Mouse (Mus musculus): ENCODE measurements around the gene Smbd1.

The Smbd1 gene

GRCm38 (mm10) chr16:32812888-32813361 is 2.6 kb upstream of the Smbd1 start:
- DNase-seq = peak; percentile 72

- DNase-seq = no peak
Measured at GRCm38 (mm10) chr16:32807408-32808185, 2.7 kb downstream of the Smbd1 start.

GRCm38 (mm10) chr16:32805151-32805550 is 5.1 kb downstream of the Smbd1 start:
- DNase-seq = no peak

- no peak for DNase-seq
Measured at GRCm38 (mm10) chr16:32803901-32804300, 6.4 kb downstream of the Smbd1 start.

GRCm38 (mm10) chr16:32803252-32803853 is 6.9 kb downstream of the Smbd1 start:
- DNase-seq = peak; percentile 23

GRCm38 (mm10) chr16:32797426-32797689 is 12.9 kb downstream of the Smbd1 start, which contains the start of gene Muc20:
Gene Muc20 (minus strand): TSS chr16:32797435.
- no peak for DNase-seq

GRCm38 (mm10) chr16:32796676-32797425 is 13.4 kb downstream of the Smbd1 start:
- no peak for DNase-seq

GRCm38 (mm10) chr16:32795177-32795576 is 15.1 kb downstream of the Smbd1 start:
- DNase-seq = no peak

GRCm38 (mm10) chr16:32790056-32790455 is 20.2 kb downstream of the Smbd1 start:
- no peak for DNase-seq

- peak; percentile 47 for DNase-seq
Measured at GRCm38 (mm10) chr16:32784840-32785239, 25.4 kb downstream of the Smbd1 start.

- no peak for DNase-seq
Measured at GRCm38 (mm10) chr16:32783324-32784062, 26.8 kb downstream of the Smbd1 start.

- no peak for DNase-seq
Measured at GRCm38 (mm10) chr16:32778956-32779355, 31.3 kb downstream of the Smbd1 start.

GRCm38 (mm10) chr16:32776676-32777075 is 33.6 kb downstream of the Smbd1 start:
- no peak for DNase-seq

- no peak for DNase-seq
Measured at GRCm38 (mm10) chr16:32766904-32767303, 43.4 kb downstream of the Smbd1 start.

- no peak for DNase-seq
Measured at GRCm38 (mm10) chr16:32764961-32765360, 45.3 kb downstream of the Smbd1 start.

GRCm38 (mm10) chr16:32764550-32764949 is 45.7 kb downstream of the Smbd1 start:
- no peak for DNase-seq

All from right cerebral cortex, postnatal 25 days (tissue).